Mouse (Mus musculus): ENCODE measurements around the gene Rhpn2. TPM values are rescaled to one million over a fixed set of nuclear protein-coding genes. Genes with fewer than 3 reads are reported as not detected.

The Rhpn2 gene
- polyA plus RNA-seq, 1 experiment, result 2.0 TPM

DNA sequence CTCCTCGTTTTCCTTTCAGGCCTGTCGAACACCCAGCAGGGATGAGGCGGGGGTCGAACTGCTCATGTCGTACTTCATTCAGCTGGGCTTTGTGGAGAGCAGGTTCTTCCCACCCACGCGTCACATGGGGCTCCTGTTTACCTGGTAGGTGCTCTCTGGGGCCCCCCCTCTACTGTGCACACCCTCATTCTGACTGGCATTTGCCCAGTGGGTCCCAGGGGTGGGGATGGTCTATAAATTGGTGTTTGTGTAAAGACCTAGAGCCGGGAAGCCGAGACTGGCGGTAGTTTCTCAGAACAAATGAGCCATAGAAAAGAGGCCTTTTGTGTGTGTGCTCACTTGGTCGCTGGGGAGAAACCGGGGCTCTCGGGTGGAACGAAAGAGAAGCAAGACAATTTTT, 37.1 kb downstream of the Rhpn2 start:
- H3K4me3 ChIP-seq (replicated peaks; ENCODE audit: control insufficient read depth, low read depth, low read length), result no peak overlapping the region
- H3K27ac ChIP-seq (ENCODE audit: control insufficient read depth, insufficient read depth, low read depth, low read length, poor library complexity), result no peak overlapping the region
- TF ChIP-seq CTCF (IDR thresholded peaks at IDR 0.05; ENCODE audit: control insufficient read depth, insufficient read depth, low read length) (no peak), POLR2A (IDR thresholded peaks at IDR 0.05; ENCODE audit: borderline replicate concordance, control insufficient read depth, low read depth, low read length) (no peak)
- WGBS, result 87% methylated on average over 14 of the region's 14 CpGs
- no peaks in the 10 kb centered on the region for H3K4me1 ChIP-seq (ENCODE audit: control insufficient read depth, insufficient read depth, low read length)

DNA sequence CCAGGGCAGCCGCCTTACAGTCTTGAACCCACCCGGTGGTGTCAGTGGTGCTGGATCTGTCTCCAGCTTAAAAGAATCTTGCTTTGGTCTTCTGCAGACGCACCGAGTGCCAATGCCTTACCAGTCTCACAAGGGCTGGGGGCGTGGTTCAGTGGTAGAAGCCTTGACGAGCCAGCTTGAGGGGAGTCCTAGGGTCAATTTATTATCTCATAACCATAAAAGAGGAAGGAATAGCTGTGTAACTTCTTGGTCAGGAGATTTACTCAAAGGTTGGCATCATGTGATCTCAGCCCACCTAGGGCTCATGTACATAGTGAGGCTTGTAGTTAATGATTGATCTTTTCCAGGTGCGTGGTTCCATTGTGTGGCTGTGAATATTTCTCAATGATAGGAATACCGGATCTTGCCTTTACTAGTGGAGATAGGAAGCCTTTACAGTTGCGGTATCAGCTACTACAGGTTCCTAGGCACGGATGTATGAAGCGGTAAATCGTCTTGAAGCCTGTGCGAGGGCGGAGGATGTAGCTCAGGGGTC, 38.6 kb downstream of the Rhpn2 start:
- no peak for TF ChIP-seq CTCF (IDR thresholded peaks at IDR 0.05; ENCODE audit: control insufficient read depth, insufficient read depth, low read length)
- WGBS, result 79% methylated on average over 14 of the region's 14 CpGs
- Histone ChIP-seq H3K4me1 (ENCODE audit: control insufficient read depth, insufficient read depth, low read length) (no peaks in the 10 kb centered on the region), H3K27ac (ENCODE audit: control insufficient read depth, insufficient read depth, low read depth, low read length, poor library complexity) (no peak overlapping the region), H3K4me3 (replicated peaks; ENCODE audit: control insufficient read depth, low read depth, low read length) (no peak overlapping the region)

DNA sequence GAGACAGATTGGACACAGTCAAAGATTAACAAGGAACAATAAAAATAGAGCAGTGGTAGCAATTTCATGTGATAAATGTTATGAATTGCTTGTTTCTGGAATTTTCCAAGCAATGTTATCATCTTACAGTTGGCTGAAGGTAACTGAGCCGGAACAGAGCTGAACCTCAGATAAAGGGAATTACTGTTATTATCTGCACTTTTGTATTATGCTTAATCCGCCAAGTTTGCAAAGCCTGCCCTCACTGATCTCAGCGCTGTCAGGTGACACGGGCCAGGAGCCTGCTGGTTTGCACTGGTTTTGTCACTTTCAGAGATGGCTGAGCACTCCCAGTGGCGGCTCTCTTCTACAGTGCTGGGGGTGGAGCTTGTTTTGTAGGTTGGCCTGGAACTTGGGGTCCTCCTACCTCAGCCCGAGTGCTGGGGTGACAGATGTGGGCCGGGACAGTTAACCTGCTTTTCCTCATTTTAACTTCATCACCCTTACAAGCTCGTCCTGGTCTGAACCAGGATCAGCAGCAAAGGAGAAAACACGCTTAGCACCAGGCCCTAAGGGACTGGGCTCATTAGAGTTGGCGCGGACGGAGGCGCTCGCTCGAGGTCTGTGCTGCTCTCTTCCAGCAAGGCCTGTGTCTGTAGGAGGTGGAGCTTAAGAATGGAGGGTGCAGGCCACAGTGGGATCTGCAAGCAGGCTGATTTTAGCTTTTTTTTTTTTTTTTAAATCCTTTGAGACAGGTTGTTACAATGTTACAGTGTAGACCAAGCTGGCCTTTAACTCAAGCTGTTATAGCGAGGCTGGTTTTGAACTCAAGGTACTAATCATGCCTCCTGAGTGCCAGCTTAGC, 39.4 kb downstream of the Rhpn2 start:
- no peak overlapping the region for H3K27ac ChIP-seq (ENCODE audit: control insufficient read depth, insufficient read depth, low read depth, low read length, poor library complexity)
- no peaks in the 10 kb centered on the region for H3K4me1 ChIP-seq (ENCODE audit: control insufficient read depth, insufficient read depth, low read length)
- TF ChIP-seq CTCF (IDR thresholded peaks at IDR 0.05; ENCODE audit: control insufficient read depth, insufficient read depth, low read length) (no peak), POLR2A (IDR thresholded peaks at IDR 0.05; ENCODE audit: borderline replicate concordance, control insufficient read depth, low read depth, low read length) (no peak)
- no peak overlapping the region for H3K4me3 ChIP-seq (replicated peaks; ENCODE audit: control insufficient read depth, low read depth, low read length)
- WGBS, result 73% methylated on average over 16 of the region's 16 CpGs

DNA sequence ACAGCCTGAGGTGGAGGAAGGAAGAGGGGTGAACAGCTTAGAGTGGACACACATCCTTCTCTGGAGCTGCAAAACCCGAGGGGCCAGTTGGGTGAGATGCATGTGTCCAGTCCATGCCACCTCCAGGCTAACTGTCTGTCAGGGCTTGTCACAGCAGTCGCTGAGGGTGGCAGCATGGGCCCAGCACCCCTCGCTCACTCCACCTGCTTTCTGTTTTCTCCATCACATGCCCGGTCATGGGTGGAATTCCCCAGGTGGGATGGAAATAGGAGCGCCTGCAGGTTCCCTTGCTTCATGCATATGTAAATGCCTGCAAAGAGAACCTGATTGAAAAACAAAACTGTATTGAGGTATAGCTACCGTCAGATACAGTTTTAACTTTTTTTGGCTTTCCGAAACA, 40.3 kb downstream of the Rhpn2 start:
- no peak overlapping the region for H3K27ac ChIP-seq (ENCODE audit: control insufficient read depth, insufficient read depth, low read depth, low read length, poor library complexity)
- no peaks in the 10 kb centered on the region for H3K4me1 ChIP-seq (ENCODE audit: control insufficient read depth, insufficient read depth, low read length)
- WGBS, result 80% methylated on average over 7 of the region's 7 CpGs
- TF ChIP-seq POLR2A (IDR thresholded peaks at IDR 0.05; ENCODE audit: borderline replicate concordance, control insufficient read depth, low read depth, low read length), result no peak
- TF ChIP-seq CTCF (IDR thresholded peaks at IDR 0.05; ENCODE audit: control insufficient read depth, insufficient read depth, low read length), result no peak
- H3K4me3 ChIP-seq (replicated peaks; ENCODE audit: control insufficient read depth, low read depth, low read length), result no peak overlapping the region

DNA sequence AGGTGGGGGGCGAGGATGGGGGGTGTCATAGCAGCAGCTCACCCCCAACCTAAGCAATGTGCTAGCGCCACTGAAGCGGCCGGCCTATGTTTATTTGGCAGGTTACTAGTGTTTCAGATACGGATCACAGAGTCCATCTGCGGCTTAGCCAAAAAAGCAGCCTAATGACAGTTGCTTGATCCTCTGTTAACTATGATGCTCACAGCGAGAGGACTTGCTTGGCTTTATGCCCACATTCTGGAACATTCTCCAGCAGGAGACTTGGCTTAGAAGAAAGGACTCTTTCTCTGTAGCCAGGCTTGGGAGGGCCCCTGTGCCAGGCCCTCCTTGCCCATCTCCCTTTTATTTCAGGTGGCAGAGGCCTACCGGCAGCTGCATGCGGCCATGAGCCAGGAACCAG, 42.7 kb downstream of the Rhpn2 start:
- Histone ChIP-seq H3K4me1 (ENCODE audit: control insufficient read depth, insufficient read depth, low read length) (no peaks in the 10 kb centered on the region; the same call in 1 of the 2 replicates), H3K27ac (ENCODE audit: control insufficient read depth, insufficient read depth, low read depth, low read length, poor library complexity) (no peak overlapping the region), H3K4me3 (replicated peaks; ENCODE audit: control insufficient read depth, low read depth, low read length) (no peak overlapping the region)
- no peak for TF ChIP-seq POLR2A (IDR thresholded peaks at IDR 0.05; ENCODE audit: borderline replicate concordance, control insufficient read depth, low read depth, low read length)
- WGBS, result 85% methylated on average over 9 of the region's 9 CpGs

DNA sequence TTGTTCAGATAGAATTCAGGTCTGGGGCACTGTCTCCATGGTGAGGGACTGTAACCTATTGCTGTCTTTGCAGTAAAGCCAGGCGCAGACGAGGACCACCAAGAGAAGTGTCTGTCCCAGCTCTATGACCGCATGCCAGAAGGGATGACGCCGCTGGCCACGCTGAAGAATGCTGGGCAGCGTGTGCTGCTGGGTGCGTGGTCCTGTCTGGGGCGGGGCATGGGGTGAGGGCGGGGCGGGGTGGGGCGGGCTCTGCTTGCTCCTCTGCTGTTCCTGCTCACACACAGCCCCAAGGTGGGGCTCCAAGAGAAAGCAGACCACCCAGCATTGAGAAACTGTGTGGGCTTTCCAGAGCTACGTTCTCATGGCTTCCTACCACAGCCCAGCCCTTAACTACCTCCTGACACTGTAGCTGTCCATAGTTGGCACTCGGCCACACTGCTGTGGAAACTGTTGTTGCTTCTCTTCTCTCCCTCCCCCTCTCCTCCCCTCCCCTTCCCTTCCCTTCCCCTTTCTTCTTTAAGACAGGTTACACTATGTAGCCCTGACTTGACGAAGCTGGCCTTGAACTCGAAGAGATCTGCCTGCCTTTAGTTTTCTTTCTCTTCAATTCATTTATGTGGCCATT, 45.6 kb downstream of the Rhpn2 start:
- 25% methylated on average over 16 of the region's 16 CpGs for WGBS
- Histone ChIP-seq H3K4me3 (replicated peaks; ENCODE audit: control insufficient read depth, low read depth, low read length) (no peak overlapping the region), H3K4me1 (ENCODE audit: control insufficient read depth, insufficient read depth, low read length) (no peaks in the 10 kb centered on the region; the same call in 1 of the 2 replicates), H3K27ac (ENCODE audit: control insufficient read depth, insufficient read depth, low read depth, low read length, poor library complexity) (no peak overlapping the region)
- no peak for TF ChIP-seq CTCF (IDR thresholded peaks at IDR 0.05; ENCODE audit: control insufficient read depth, insufficient read depth, low read length)
- TF ChIP-seq POLR2A (IDR thresholded peaks at IDR 0.05; ENCODE audit: borderline replicate concordance, control insufficient read depth, low read depth, low read length), result no peak

DNA sequence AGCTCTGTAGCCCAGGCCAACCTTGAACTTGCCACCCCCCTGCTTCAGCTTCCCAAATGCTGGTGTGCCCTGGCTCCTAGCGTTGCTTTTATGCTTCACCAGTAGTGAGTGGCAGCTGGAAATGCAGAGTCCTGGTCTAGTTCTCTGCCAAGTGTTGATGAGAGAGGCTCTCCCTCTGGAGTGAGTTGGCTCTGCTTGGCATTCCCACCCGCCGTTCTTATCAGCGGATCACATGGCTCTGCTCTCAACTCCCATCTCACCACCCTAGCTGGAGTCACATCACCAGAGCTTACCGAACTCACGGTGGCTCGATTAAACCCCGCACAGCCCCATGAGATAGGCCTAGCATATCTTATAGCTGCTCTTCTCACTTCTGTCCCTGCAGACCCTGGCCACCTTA, 46.4 kb downstream of the Rhpn2 start:
- Histone ChIP-seq H3K27ac (ENCODE audit: control insufficient read depth, insufficient read depth, low read depth, low read length, poor library complexity) (no peak overlapping the region), H3K4me3 (replicated peaks; ENCODE audit: control insufficient read depth, low read depth, low read length) (no peak overlapping the region), H3K4me1 (ENCODE audit: control insufficient read depth, insufficient read depth, low read length) (no peaks in the 10 kb centered on the region; the same call in 1 of the 2 replicates)
- 86% methylated on average over 8 of the region's 8 CpGs for WGBS
- TF ChIP-seq POLR2A (IDR thresholded peaks at IDR 0.05; ENCODE audit: borderline replicate concordance, control insufficient read depth, low read depth, low read length) (no peak), CTCF (IDR thresholded peaks at IDR 0.05; ENCODE audit: control insufficient read depth, insufficient read depth, low read length) (no peak)

DNA sequence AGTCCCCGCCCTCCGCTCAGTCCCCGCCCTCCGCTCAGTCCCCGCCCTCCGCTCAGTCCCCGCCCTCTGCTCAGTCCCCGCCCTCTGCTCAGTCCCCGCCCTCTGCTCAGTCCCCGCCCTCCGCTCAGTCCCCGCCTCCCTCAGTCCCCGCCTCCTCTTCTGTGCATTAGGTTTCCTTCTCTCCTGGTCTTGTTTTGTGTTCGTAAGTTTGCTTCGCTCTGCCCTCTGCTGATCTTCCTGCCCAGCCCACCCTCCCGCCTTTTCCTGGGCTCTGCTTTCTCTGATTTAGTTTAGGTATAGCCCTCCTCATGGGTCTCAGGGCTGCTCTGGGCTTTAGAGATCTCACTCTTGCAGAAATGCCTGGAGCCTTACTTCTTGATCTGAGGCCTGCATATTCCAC, 47.9 kb downstream of the Rhpn2 start:
- TF ChIP-seq CTCF (IDR thresholded peaks at IDR 0.05; ENCODE audit: control insufficient read depth, insufficient read depth, low read length) (no peak), POLR2A (IDR thresholded peaks at IDR 0.05; ENCODE audit: borderline replicate concordance, control insufficient read depth, low read depth, low read length) (no peak)
- H3K27ac ChIP-seq (ENCODE audit: control insufficient read depth, insufficient read depth, low read depth, low read length, poor library complexity), result no peak overlapping the region
- WGBS, result 76% methylated on average over 16 of the region's 16 CpGs
- no peak overlapping the region for H3K4me3 ChIP-seq (replicated peaks; ENCODE audit: control insufficient read depth, low read depth, low read length)
- no peaks in the 10 kb centered on the region; the same call in 1 of the 2 replicates for H3K4me1 ChIP-seq (ENCODE audit: control insufficient read depth, insufficient read depth, low read length)

All from bone marrow, adult 2 months (tissue).